In the genomic region with DNA sequence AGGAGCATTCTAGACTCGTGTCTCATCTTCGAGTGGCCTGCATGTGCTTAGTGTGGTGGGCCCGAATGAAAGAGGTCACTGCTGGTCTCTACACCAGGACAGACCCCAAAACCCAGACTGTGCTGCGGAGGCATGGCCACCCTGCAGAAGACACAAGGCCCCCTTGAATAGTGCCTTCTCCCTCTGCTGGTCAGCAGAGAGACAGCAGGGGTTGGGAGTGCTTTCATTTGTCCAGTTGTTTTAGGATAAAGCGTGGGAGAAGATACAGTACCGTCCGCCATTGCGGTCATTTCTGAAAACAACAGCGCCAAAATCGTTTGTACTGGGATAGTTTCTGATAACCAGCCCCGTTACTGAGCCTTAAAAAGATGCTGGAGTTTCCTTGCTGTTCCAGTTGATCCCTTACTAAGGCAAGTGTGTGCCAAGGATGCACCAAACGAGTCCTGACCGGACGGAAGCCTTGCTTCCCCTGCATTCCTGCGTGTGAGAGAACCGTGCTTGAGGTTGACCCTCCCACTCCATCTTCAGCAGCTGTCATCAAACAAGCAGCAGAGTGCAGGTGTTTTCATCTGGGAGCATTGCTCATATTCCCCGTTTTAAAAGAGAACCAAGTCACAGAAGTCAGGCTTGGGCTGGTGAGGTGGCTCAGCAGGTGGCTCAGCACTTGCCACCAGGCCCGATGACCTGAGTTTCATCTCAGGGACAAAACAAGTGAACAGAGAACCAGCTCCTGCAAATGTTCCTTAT, we compare ENCODE assay signal across 9 mouse cellular contexts. TPM values are rescaled to one million over a fixed set of nuclear protein-coding genes. Genes with fewer than 3 reads are reported as not detected.
DNase-seq lines count a peak whose midpoint lies in the region; ATAC-seq lines count a peak whose summit lies in the region.
"Had no signal": no experiment of that assay in that cellular context is flagged by ENCODE, and none has a peak within 500 bp of the region (broad histone marks: within the 10 kb centered on the region; RNA-seq: fewer than 3 reads in every experiment).

No protein-coding gene starts in this region.

- intact Hi-C loops in heart, postnatal 10 days (cut with DNase I): loop anchor here (2.0 kb wide), 1 partner anchor 34 kb away; a partner anchor contains a TSS

- peak; percentile 45; the same call in 1 of the 2 replicates for ATAC-seq in megakaryocyte progenitor cell, adult 5-6 weeks (replicated peaks; ENCODE audit: poor library complexity)

- DNase-seq in heart, postnatal 4 days: peak; percentile 35
- no peak for DNase-seq in heart, postnatal 10 days
- peak; percentile 44 for DNase-seq in lung, postnatal 10 days
- DNase-seq in lung, postnatal 14 days: no peak
- peak; percentile 19 to 32 for DNase-seq in adrenal gland, postnatal 36 days
- no peak for DNase-seq in natural killer cell, adult 2 months (ENCODE audit: low spot score in 2 of 2)
- no peak for DNase-seq in spleen, postnatal 10 days (ENCODE audit: low spot score in 2 of 2)
- DNase-seq: spleen, adult 18-20 months had no signal

RNA-seq across cellular contexts. Expression of a gene that starts 34.8 kb away (rescaled TPM):
- 10 to 100 TPM; 43.5 to 46.5 TPM for total RNA-seq in heart, postnatal 4 days (2021)
- 10 to 100 TPM; 36.2 to 41.3 TPM for total RNA-seq in heart, postnatal 10 days (2021)
- 10 to 100 TPM; 83.5 to 88.7 TPM for total RNA-seq in adrenal gland, postnatal 36 days (2021)
- total RNA-seq in megakaryocyte progenitor cell, adult 5-6 weeks (2015): 98.8 and 118 TPM in 2 replicates
- 82.2 and 87.6 TPM in 2 replicates for total RNA-seq in megakaryocyte progenitor cell, adult 5-6 weeks (2017)

Comparison
In these comparisons a context has a peak if more than half of its experiments do, and no peak if none do; other contexts are left out.
1. DNase-seq: peak in heart, postnatal 4 days (single experiment), lung, postnatal 10 days (single experiment) and adrenal gland, postnatal 36 days (2 of 2); none in heart, postnatal 10 days (0 of 2), lung, postnatal 14 days (single experiment), natural killer cell, adult 2 months (0 of 2) and spleen, postnatal 10 days (0 of 2).